Mouse (Mus musculus) neural tube, embryonic 15.5 days (tissue): ENCODE data around the gene Irak3. TPM values are rescaled to one million over a fixed set of nuclear protein-coding genes. Genes with fewer than 3 reads are reported as not detected.
"Not testable (repeated sequence)": the region's sequence is repeated elsewhere in the genome, so short reads cannot be mapped to it uniquely, and the experiment has no call there.

Experiments
- ATAC-seq: fragments of 200-750 bp; cut with Nextera tagmentation; 2 replicates; pipeline ENCODE4 v1.8.0; 2017; ENCODE audit warnings: mild to moderate bottlenecking, moderate TSS enrichment, moderate library complexity; ENCODE audit not compliant: low FRiP score
- H3K27ac ChIP-seq: fragments of 300-500 bp; sonication (generic); replicated peaks from 2 replicates; pipeline ENCODE4 v1.5.1; 2015; ENCODE audit warnings: mild to moderate bottlenecking, inconsistent platforms
- H3K27me3 ChIP-seq: fragments of 300-500 bp; sonication (generic); replicated peaks from 2 replicates; pipeline ENCODE4 v1.6.1; 2015; ENCODE audit warnings: inconsistent platforms
- H3K36me3 ChIP-seq: fragments of 300-500 bp; sonication (generic); 2 replicates; pipeline ENCODE4 v1.6.1; 2015; ENCODE audit warnings: inconsistent platforms
- H3K4me1 ChIP-seq: fragments of 300-500 bp; sonication (generic); 2 replicates; pipeline ENCODE4 v1.6.1; 2015; ENCODE audit warnings: inconsistent platforms
- H3K4me2 ChIP-seq: fragments of 300-500 bp; sonication (generic); 2 replicates; pipeline ENCODE4 v1.6.1; 2015; ENCODE audit warnings: inconsistent platforms, mild to moderate bottlenecking, moderate library complexity
- H3K4me3 ChIP-seq: fragments of 300-500 bp; sonication (generic); replicated peaks from 2 replicates; pipeline ENCODE4 v1.5.1; 2015; ENCODE audit warnings: mild to moderate bottlenecking, inconsistent platforms
- H3K9ac ChIP-seq: fragments of 300-500 bp; sonication (generic); replicated peaks from 2 replicates; pipeline ENCODE4 v1.6.1; 2015; ENCODE audit warnings: mild to moderate bottlenecking, inconsistent platforms
- H3K9me3 ChIP-seq: fragments of 300-500 bp; sonication (generic); replicated peaks from 2 replicates; pipeline ENCODE4 v1.6.1; 2016; ENCODE audit warnings: inconsistent platforms
- WGBS: fragments of 180-500 bp; shearing (Covaris S2); methylation state at CpG from one replicate; pipeline ENCODE4 v1.1.7; 2015; ENCODE audit warnings: mixed read lengths; 5-methylcytosine and 5-hydroxymethylcytosine counted together
- polyA plus RNA-seq: library from polyadenylated mRNA; unstranded; fragments of >200 nt; fragmentation: Nextera tagmentation; extraction: Ambion mirVana; gene quantifications from 2 replicates; pipeline ENCODE4 v1.2.1, GENCODE M21; 2015

The Irak3 gene
- polyA plus RNA-seq, 1 experiment from 2014 or later = 0.29 TPM

GRCm38 (mm10) chr10:120113980-120114379, 88.0 kb downstream of the Irak3 start:
- H3K4me2 ChIP-seq = no peak overlapping the region
- H3K9ac ChIP-seq = no peak overlapping the region
- no peak overlapping the region for H3K4me3 ChIP-seq
- H3K4me1 ChIP-seq = peaks cover 9% of the 10 kb centered on the region
- no peaks in the 10 kb centered on the region for H3K27me3 ChIP-seq
- no peaks in the 10 kb centered on the region for H3K36me3 ChIP-seq
- WGBS = 71% methylated on average over 6 of the region's 6 CpGs
- H3K9me3 ChIP-seq = no peaks in the 10 kb centered on the region
- ATAC-seq = no peak
- H3K27ac ChIP-seq = no peak overlapping the region

GRCm38 (mm10) chr10:120113482-120113881, 88.4 kb downstream of the Irak3 start:
- Histone ChIP-seq H3K9ac (0 out of 2 replicates have a peak overlapping the region, but pooled peaks have one; percentile 65), H3K4me3 (peak overlapping the region; percentile 74), H3K4me2 (peak overlapping the region; percentile 84)
- not testable (repeated sequence) for H3K36me3 ChIP-seq, H3K27ac ChIP-seq, H3K27me3 ChIP-seq, ATAC-seq, H3K4me1 ChIP-seq, H3K9me3 ChIP-seq
- WGBS = 73% methylated on average over 9 of the region's 9 CpGs

GRCm38 (mm10) chr10:120112507-120113396, 89.2 kb downstream of the Irak3 start, which contains the start of gene Helb:
Gene Helb, minus strand, starts transcription at chr10:120112987.
- Histone ChIP-seq H3K4me3 (peak within 1 kb of the TSS; percentile 74), H3K4me2 (peak within 1 kb of the TSS; percentile 84), H3K27me3 (no peaks in the 10 kb centered on the region), H3K36me3 (no peaks in the 10 kb centered on the region), H3K27ac (peak within 1 kb of the TSS; percentile 74), H3K9ac (peak within 1 kb of the TSS; percentile 65), H3K4me1 (peaks cover 9% of the 10 kb centered on the region), H3K9me3 (no peaks in the 10 kb centered on the region)
- peak; percentile 99 for ATAC-seq
- WGBS = under 1% methylated on average over 55 of the region's 55 CpGs

GRCm38 (mm10) chr10:120111691-120112319, 90.1 kb downstream of the Irak3 start:
- Histone ChIP-seq H3K27ac (no peak overlapping the region), H3K4me3 (peak overlapping the region; percentile 74), H3K9me3 (no peaks in the 10 kb centered on the region), H3K36me3 (no peaks in the 10 kb centered on the region), H3K9ac (peak overlapping the region; percentile 65), H3K4me1 (peaks cover 9% of the 10 kb centered on the region), H3K27me3 (no peaks in the 10 kb centered on the region), H3K4me2 (peak overlapping the region; percentile 84)
- ATAC-seq = no peak
- WGBS = 76% methylated on average over 3 of the region's 3 CpGs

GRCm38 (mm10) chr10:120100806-120101205, 101.1 kb downstream of the Irak3 start:
- no peak overlapping the region for H3K4me3 ChIP-seq
- H3K27me3 ChIP-seq = no peaks in the 10 kb centered on the region
- no peaks in the 10 kb centered on the region for H3K9me3 ChIP-seq
- H3K9ac ChIP-seq = no peak overlapping the region
- H3K27ac ChIP-seq = no peak overlapping the region
- no peak overlapping the region for H3K4me2 ChIP-seq
- 95% methylated on average over 1 of the region's 1 CpGs for WGBS
- H3K36me3 ChIP-seq = peaks cover 9% of the 10 kb centered on the region
- ATAC-seq = no peak
- no peaks in the 10 kb centered on the region for H3K4me1 ChIP-seq

GRCm38 (mm10) chr10:120097564-120097963, 104.4 kb downstream of the Irak3 start:
- Histone ChIP-seq H3K27ac (no peak overlapping the region), H3K4me1 (no peaks in the 10 kb centered on the region), H3K36me3 (0 out of 2 replicates have a peak, but pooled peaks cover 6% of the 10 kb centered on the region), H3K4me2 (no peak overlapping the region), H3K9ac (no peak overlapping the region), H3K27me3 (no peaks in the 10 kb centered on the region), H3K9me3 (no peaks in the 10 kb centered on the region), H3K4me3 (no peak overlapping the region)
- ATAC-seq = no peak
- WGBS = 93% methylated on average over 5 of the region's 5 CpGs

- H3K4me3 ChIP-seq = no peak overlapping the region
- H3K36me3 ChIP-seq = 0 out of 2 replicates have a peak, but pooled peaks cover 6% of the 10 kb centered on the region
- H3K4me1 ChIP-seq = no peaks in the 10 kb centered on the region
- no peak overlapping the region for H3K27ac ChIP-seq
- no peak for ATAC-seq
- no peak overlapping the region for H3K4me2 ChIP-seq
- H3K27me3 ChIP-seq = no peaks in the 10 kb centered on the region
- H3K9me3 ChIP-seq = no peaks in the 10 kb centered on the region
- no peak overlapping the region for H3K9ac ChIP-seq
- 93% methylated on average over 5 of the region's 5 CpGs for WGBS
Observed at GRCm38 (mm10) chr10:120095716-120096115, 106.2 kb downstream of the Irak3 start.

- 94% methylated on average over 9 of the region's 9 CpGs for WGBS
- ATAC-seq = no peak
- Histone ChIP-seq H3K9ac (no peak overlapping the region), H3K4me3 (no peak overlapping the region), H3K4me2 (no peak overlapping the region), H3K27ac (no peak overlapping the region), H3K4me1 (no peaks in the 10 kb centered on the region), H3K36me3 (0 out of 2 replicates have a peak, but pooled peaks cover 6% of the 10 kb centered on the region), H3K27me3 (no peaks in the 10 kb centered on the region), H3K9me3 (no peaks in the 10 kb centered on the region)
Observed at GRCm38 (mm10) chr10:120095136-120095535, 106.8 kb downstream of the Irak3 start.

- 91% methylated on average over 12 of the region's 12 CpGs for WGBS
- Histone ChIP-seq H3K4me1 (no peaks in the 10 kb centered on the region), H3K36me3 (peaks cover 11% of the 10 kb centered on the region), H3K9me3 (no peaks in the 10 kb centered on the region), H3K27me3 (no peaks in the 10 kb centered on the region), H3K9ac (no peak overlapping the region), H3K4me2 (no peak overlapping the region), H3K27ac (no peak overlapping the region), H3K4me3 (no peak overlapping the region)
- no peak for ATAC-seq
Observed at GRCm38 (mm10) chr10:120092548-120092947, 109.4 kb downstream of the Irak3 start.

Other genes with a start within 250 kb of the Irak3 start
- gene Helb, start 89.1 kb downstream of the Irak3 start, polyA plus RNA-seq = 2.6 and 3.5 TPM in 2 replicates
- 107 and 114 TPM in 2 replicates for gene Tmbim4, start 540 bp downstream of the Irak3 start, polyA plus RNA-seq
- 36.6 and 48.2 TPM in 2 replicates for gene Llph, start 24.9 kb upstream of the Irak3 start, polyA plus RNA-seq